Mouse (Mus musculus) forebrain, embryonic 16.5 days (tissue): Measurements from ENCODE around the gene Hcrtr1. TPM values are rescaled to one million over a fixed set of nuclear protein-coding genes. Genes with fewer than 3 reads are reported as not detected.
A peak's percentile ranks its signal among the peaks of the same experiment; 100 is the strongest.

Experiments
- ATAC-seq: fragments of 200-750 bp; cut with Nextera tagmentation; 2 replicates; pipeline ENCODE4 v1.8.0; 2017; ENCODE audit warnings: mild to moderate bottlenecking, moderate library complexity
- H3K27ac ChIP-seq: fragments of 300-500 bp; sonication (generic); 2 replicates; pipeline ENCODE4 v1.5.1; 2014; ENCODE audit warnings: low read length, control low read depth
- H3K27me3 ChIP-seq: fragments of 300-500 bp; sonication (generic); replicated peaks from 2 replicates; pipeline ENCODE4 v1.6.1; 2014; ENCODE audit warnings: low read length; ENCODE audit not compliant: control insufficient read depth, insufficient read depth
- H3K36me3 ChIP-seq: fragments of 300-500 bp; sonication (generic); 2 replicates; pipeline ENCODE4 v1.6.1; 2014; ENCODE audit not compliant: control insufficient read depth, insufficient read depth
- H3K4me1 ChIP-seq: fragments of 300-500 bp; sonication (generic); replicated peaks from 2 replicates; pipeline ENCODE4 v1.6.1; 2014; ENCODE audit warnings: low read length; ENCODE audit not compliant: control insufficient read depth, insufficient read depth
- H3K4me2 ChIP-seq: fragments of 300-500 bp; sonication (generic); 2 replicates; pipeline ENCODE4 v1.6.1; 2014; ENCODE audit warnings: mild to moderate bottlenecking, low read length, control low read depth
- H3K4me3 ChIP-seq: fragments of 300-500 bp; sonication (generic); replicated peaks from 2 replicates; pipeline ENCODE4 v1.5.1; 2014; ENCODE audit warnings: mild to moderate bottlenecking, low read length, control low read depth
- H3K9ac ChIP-seq: fragments of 300-500 bp; sonication (generic); replicated peaks from 2 replicates; pipeline ENCODE4 v1.6.1; 2014; ENCODE audit warnings: low read depth, low read length, control low read depth
- H3K9me3 ChIP-seq: fragments of 300-500 bp; sonication (generic); 2 replicates; pipeline ENCODE4 v1.6.1; 2016; ENCODE audit warnings: low read length; ENCODE audit not compliant: control insufficient read depth
- WGBS: fragments of 180-500 bp; shearing (Covaris S2); extraction: QIAGEN DNeasy Blood & Tissue Kit; methylation state at CpG from one replicate; pipeline ENCODE4 v1.1.7; 2014; 5-methylcytosine and 5-hydroxymethylcytosine counted together
- polyA plus RNA-seq: library from polyadenylated mRNA; unstranded; fragments of >200 nt; fragmentation: Nextera tagmentation; extraction: Ambion mirVana; gene quantifications from 2 replicates; pipeline ENCODE4 v1.2.1, GENCODE M21; 2015

Gene Hcrtr1
- polyA plus RNA-seq, 1 experiment from 2014 or later = 0.81 TPM

DNA sequence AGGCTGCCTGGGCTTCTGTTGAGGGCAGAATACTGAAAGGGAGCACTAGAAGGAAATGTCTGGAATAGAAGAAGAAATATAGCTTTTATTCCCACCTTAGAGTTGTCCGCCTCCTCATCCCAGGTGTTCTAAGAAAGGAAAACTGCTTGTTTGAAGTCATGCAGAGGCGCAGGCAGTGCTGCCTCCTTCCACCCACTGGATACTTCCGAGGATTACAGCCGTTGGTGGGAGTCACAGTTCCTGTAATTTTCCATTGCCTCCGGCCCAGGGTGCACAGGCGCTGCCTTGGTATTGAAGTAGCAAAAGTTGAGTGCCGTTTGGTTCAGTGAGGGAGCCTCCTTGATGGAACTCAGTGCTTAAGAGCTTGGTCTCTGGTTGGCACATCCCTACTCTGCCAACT, 29.1 kb downstream of the Hcrtr1 start:
- Histone ChIP-seq H3K4me3 (no peak overlapping the region), H3K9me3 (no peaks in the 10 kb centered on the region), H3K9ac (no peak overlapping the region), H3K27me3 (no peaks in the 10 kb centered on the region), H3K27ac (no peak overlapping the region), H3K4me1 (peaks cover 15% of the 10 kb centered on the region), H3K36me3 (no peaks in the 10 kb centered on the region), H3K4me2 (no peak overlapping the region)
- 88% methylated on average over 7 of the region's 7 CpGs for WGBS
- ATAC-seq = no peak

DNA sequence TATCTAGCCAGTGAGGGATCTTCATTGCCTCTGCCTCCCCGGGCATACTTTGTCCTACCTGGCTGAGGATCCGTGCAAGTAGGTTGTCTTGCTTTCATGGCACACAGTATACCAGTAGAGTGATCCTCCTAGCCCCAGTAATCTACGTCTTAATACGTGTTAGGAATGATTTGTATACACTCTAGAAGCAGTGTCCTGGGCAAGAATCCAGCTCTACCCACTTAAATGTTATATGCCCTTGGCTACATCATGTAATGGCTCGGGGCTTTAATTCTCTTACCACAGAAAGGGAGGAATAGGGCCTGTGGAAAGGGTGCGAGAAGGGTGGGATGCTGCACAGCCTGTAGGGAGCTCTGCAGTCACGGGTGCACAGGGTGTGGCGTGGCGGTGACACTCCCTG, 29.5 kb downstream of the Hcrtr1 start:
- Histone ChIP-seq H3K9me3 (no peaks in the 10 kb centered on the region), H3K27ac (no peak overlapping the region), H3K27me3 (no peaks in the 10 kb centered on the region), H3K36me3 (no peaks in the 10 kb centered on the region), H3K9ac (no peak overlapping the region), H3K4me1 (peaks cover 15% of the 10 kb centered on the region), H3K4me2 (no peak overlapping the region), H3K4me3 (no peak overlapping the region)
- WGBS = 95% methylated on average over 9 of the region's 9 CpGs
- no peak for ATAC-seq

DNA sequence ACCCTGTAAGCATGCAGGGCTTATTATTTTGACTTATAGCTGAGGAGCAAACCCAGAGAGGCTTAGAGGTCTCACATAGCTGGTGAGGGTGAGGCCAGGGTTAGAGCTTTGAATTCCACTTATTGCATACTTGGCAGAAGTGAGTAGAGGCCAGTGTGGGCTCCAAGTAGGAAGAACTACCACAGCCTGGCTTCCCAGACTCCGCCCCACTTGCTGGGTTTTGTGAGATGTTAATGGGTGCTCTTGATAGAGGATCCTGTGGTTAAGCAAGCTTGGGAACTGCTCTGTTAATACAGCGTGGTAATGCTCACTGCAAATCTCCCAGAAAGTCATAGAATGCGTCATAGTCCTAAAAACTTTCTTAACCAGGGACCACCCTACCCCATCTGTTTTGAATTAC, 30.2 kb downstream of the Hcrtr1 start:
- Histone ChIP-seq H3K9me3 (no peaks in the 10 kb centered on the region), H3K4me3 (no peak overlapping the region), H3K27ac (no peak overlapping the region), H3K9ac (no peak overlapping the region), H3K4me2 (no peak overlapping the region), H3K36me3 (no peaks in the 10 kb centered on the region), H3K27me3 (no peaks in the 10 kb centered on the region), H3K4me1 (peaks cover 15% of the 10 kb centered on the region)
- ATAC-seq = no peak
- WGBS = 86% methylated on average over 3 of the region's 3 CpGs

DNA sequence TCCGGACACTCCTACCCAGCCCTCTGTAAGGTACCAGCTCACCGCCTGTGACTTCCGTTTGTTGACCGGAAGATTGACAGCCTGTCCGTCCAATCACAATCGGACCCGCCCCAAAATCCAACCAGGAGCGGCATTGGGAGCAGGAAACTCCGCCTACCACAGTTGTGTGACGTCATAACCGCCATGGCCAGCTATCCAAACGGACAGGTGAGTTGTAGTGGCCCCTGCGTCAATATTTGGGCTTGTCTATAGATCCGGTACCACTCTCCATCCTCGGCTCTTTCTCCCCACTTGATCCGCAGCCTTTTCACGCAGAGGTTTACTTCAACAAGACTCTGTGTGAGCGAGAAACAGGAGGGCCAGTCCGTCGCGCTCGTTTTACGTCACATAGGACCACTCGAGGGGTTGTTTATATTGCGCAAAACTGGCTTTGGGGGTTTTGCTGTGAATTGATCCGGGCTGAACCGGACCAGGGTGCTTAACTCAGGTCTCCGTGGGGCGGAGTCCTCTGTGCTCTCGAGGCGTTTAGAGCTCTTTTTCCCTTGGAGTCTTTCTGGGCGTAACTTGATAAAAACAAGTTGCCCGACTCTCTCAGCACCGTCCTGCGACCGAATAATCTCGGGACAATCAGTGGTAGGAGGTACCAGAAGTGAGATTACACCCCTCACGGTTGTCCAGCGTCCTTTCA, 31.6 kb downstream of the Hcrtr1 start:
- Histone ChIP-seq H3K27me3 (no peaks in the 10 kb centered on the region), H3K4me1 (peaks cover 15% of the 10 kb centered on the region), H3K4me3 (peak overlapping the region; percentile 86), H3K9me3 (peaks cover 3% of the 10 kb centered on the region; the same call in 1 of the 2 replicates), H3K27ac (peak overlapping the region; percentile 28), H3K9ac (peak overlapping the region; percentile 61), H3K36me3 (no peaks in the 10 kb centered on the region), H3K4me2 (peak overlapping the region; percentile 89)
- peak; percentile 98 for ATAC-seq
- WGBS = 1% methylated on average over 39 of the region's 39 CpGs

DNA sequence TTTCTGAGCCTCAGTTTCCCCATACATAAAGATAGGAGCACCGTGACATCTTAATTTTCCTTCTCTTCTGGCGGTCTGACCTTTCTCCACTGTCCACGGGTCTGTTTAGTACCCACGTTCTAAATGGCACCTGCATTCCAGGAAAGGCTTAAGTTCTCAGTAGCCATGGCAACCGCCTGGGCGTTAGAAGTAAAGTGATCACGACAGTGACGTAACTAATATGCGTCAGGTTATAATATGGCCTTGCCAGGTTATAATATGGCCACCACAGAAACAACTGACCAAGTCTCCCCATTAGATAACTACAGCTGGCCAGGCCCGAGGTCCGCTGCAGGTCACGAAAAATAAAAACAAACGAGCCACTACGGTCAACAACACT, 32.1 kb downstream of the Hcrtr1 start:
- Histone ChIP-seq H3K9ac (peak overlapping the region; percentile 2; the same call in 1 of the 2 replicates), H3K4me1 (peaks cover 15% of the 10 kb centered on the region), H3K36me3 (no peaks in the 10 kb centered on the region), H3K27me3 (no peaks in the 10 kb centered on the region), H3K9me3 (peaks cover 3% of the 10 kb centered on the region; the same call in 1 of the 2 replicates), H3K4me3 (peak overlapping the region; percentile 86), H3K4me2 (peak overlapping the region; percentile 42), H3K27ac (peak overlapping the region; percentile 4; the same call in 1 of the 2 replicates)
- 10% methylated on average over 14 of the region's 14 CpGs for whole genome bisulfite sequencing
- peak; percentile 66 for ATAC-seq

DNA sequence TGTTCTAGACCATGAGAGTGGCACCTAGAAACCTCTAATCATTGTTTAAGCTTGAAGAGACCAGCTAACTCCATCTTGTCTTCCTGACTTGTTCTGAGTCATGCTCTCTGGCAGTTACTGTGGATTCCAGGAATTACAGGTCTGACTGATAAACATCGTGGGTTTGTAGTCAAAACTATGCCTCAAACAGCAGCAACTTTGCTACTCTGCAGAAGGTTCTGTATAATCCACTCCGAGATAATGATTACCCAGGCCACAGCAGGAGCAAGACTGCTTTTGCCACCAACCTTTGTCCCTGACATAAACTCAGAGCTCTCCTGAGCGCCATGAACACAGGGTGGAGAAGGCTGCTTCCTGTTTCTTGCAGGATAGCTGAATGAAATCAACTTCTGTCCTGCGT, 34.6 kb downstream of the Hcrtr1 start:
- Histone ChIP-seq H3K27me3 (no peaks in the 10 kb centered on the region), H3K9ac (no peak overlapping the region), H3K4me1 (peaks cover 21% of the 10 kb centered on the region), H3K36me3 (no peaks in the 10 kb centered on the region), H3K4me2 (no peak overlapping the region), H3K27ac (no peak overlapping the region), H3K9me3 (peaks cover 3% of the 10 kb centered on the region; the same call in 1 of the 2 replicates), H3K4me3 (no peak overlapping the region)
- no peak for ATAC-seq
- 88% methylated on average over 4 of the region's 4 CpGs for WGBS

DNA sequence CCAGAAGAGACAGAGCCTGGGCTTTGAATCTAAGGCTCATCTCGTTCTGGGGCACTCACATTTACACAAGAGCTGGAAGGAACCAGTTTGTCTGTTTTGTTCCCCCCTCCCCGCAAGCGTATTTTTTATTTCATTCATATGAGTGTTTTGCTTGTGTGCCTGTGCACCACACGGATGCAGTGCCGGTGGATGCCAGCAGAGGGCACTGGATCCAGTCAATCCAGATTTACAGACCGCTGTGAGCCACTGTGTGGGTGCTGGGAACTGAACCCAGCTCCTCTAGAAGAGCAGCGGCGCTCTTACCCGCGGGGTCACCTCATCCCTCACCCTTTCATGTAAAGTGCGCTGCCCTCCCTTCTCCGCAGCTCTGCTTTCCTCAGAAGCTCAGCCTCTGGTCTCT, 35.5 kb downstream of the Hcrtr1 start:
- Histone ChIP-seq H3K27ac (no peak overlapping the region), H3K36me3 (no peaks in the 10 kb centered on the region), H3K4me2 (no peak overlapping the region), H3K4me1 (peaks cover 17% of the 10 kb centered on the region), H3K9ac (no peak overlapping the region), H3K4me3 (no peak overlapping the region), H3K27me3 (no peaks in the 10 kb centered on the region), H3K9me3 (peaks cover 3% of the 10 kb centered on the region; the same call in 1 of the 2 replicates)
- WGBS = 82% methylated on average over 12 of the region's 12 CpGs
- no peak for ATAC-seq

DNA sequence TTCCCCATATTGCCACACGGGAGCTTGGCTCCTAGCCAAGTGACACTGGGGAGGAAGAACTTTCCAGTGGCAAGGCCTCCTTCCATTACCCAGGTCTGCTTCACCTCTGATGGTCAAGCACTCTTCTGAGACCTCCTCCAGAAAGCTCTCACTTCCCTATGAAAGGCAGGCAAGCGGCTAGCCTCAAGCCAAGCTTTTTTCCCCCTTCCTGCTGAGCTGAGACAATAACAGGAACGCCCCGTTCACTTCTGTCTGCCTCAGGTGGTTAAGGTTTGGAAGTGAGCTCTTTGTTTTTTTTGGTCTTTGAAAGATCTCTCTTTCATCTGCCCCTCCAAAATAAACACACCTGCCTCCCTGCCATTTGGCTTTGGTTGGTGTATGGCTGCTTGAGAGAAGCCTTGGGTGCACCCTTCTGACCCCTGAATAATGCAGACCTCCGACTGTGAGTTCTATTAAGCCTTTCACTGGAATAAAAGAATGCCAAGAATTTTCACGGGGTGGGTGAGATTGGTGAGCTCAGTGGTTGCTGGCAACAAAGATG, 37.0 kb downstream of the Hcrtr1 start, which contains the start of gene Pef1:
Gene Pef1, plus strand, starts transcription at position 448 of the 541 bp plus-strand sequence.
- no peak for ATAC-seq
- no peak within 1 kb of the TSS for H3K9ac ChIP-seq

DNA sequence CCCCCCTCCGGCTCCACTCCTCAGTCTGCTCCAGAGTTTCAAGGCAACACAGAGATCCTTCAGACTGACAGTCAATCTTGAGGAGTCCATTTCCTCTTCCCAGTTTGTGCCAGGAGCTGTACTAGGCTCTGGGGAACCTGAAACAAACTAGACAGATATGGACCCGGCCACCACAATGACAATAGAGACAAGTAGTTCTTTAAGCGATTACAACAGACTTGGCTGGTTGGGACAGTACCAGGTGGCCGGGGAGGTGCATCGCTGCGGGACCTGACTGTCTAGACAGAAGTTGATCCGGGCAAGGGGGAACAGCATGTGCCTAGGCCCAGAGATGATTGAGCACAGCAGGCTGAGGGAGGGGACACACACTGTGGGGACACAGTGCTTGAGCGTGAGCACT, 38.0 kb downstream of the Hcrtr1 start:
- WGBS = 15% methylated on average over 8 of the region's 8 CpGs
- H3K4me2 ChIP-seq = no peak overlapping the region
- no peak overlapping the region for H3K9ac ChIP-seq
- no peak overlapping the region for H3K4me3 ChIP-seq
- ATAC-seq = no peak
- no peaks in the 10 kb centered on the region for H3K36me3 ChIP-seq
- H3K27ac ChIP-seq = no peak overlapping the region
- H3K4me1 ChIP-seq = peaks cover 6% of the 10 kb centered on the region
- H3K9me3 ChIP-seq = peaks cover 3% of the 10 kb centered on the region; the same call in 1 of the 2 replicates
- H3K27me3 ChIP-seq = no peaks in the 10 kb centered on the region

More for the DNA sequence above, 37.0 kb downstream of the Hcrtr1 start, which contains the start of gene Pef1:
- Histone ChIP-seq H3K4me2 (no peak within 1 kb of the TSS), H3K27me3 (no peaks in the 10 kb centered on the region), H3K36me3 (no peaks in the 10 kb centered on the region), H3K27ac (no peak within 1 kb of the TSS), H3K4me3 (no peak within 1 kb of the TSS), H3K9me3 (peaks cover 3% of the 10 kb centered on the region; the same call in 1 of the 2 replicates), H3K4me1 (peaks cover 9% of the 10 kb centered on the region)
- 5% methylated on average over 6 of the region's 6 CpGs for WGBS
